Mouse (Mus musculus) E14TG2a.4 (cell line): Measurements from ENCODE around the gene Duxbl3.
"Not testable (repeated sequence)": the region's sequence is repeated elsewhere in the genome, so short reads cannot be mapped to it uniquely, and the experiment has no call there.

Source experiments
- H3K27me3 ChIP-seq: 2 replicates; pipeline ENCODE4 v1.6.1; 2014; ENCODE audit warnings: low read length, control low read depth; ENCODE audit not compliant: insufficient read depth
- H3K36me3 ChIP-seq: 2 replicates; pipeline ENCODE4 v1.6.1; 2014; ENCODE audit warnings: low read length, control low read depth; ENCODE audit not compliant: insufficient read depth
- H3K4me1 ChIP-seq: replicated peaks from 2 replicates; pipeline ENCODE4 v1.6.1; 2014; ENCODE audit warnings: low read depth, low read length, control low read depth
- H3K4me3 ChIP-seq: replicated peaks from 2 replicates; pipeline ENCODE4 v1.5.1; 2014; ENCODE audit warnings: mild to moderate bottlenecking, low read length
- H3K9me3 ChIP-seq: 2 replicates; pipeline ENCODE4 v1.6.1; 2014; ENCODE audit warnings: low read length, control low read depth
- CTCF ChIP-seq: conservative IDR thresholded peaks from 2 replicates; pipeline ENCODE4 v1.5.1; 2014; ENCODE audit warnings: low read length
- NANOG ChIP-seq: IDR thresholded peaks from 2 replicates; pipeline ENCODE4 v1.6.1; 2014; ENCODE audit warnings: borderline replicate concordance, low read length, mixed read lengths
- POU5F1 ChIP-seq: IDR thresholded peaks from 2 replicates; pipeline ENCODE4 v1.6.1; 2014; ENCODE audit warnings: low read length, borderline replicate concordance

The Duxbl3 gene

GRCm38 (mm10) chr14:26257756-26258617 is at the start of gene Duxbl3:
Gene Duxbl3 (plus strand): TSS chr14:26257962.
- not testable (repeated sequence) for H3K27me3 ChIP-seq, H3K4me1 ChIP-seq, H3K4me3 ChIP-seq, H3K36me3 ChIP-seq, H3K9me3 ChIP-seq

- H3K9me3 ChIP-seq, H3K4me1 ChIP-seq, H3K36me3 ChIP-seq, H3K4me3 ChIP-seq, H3K27me3 ChIP-seq: not testable (repeated sequence)
Measured at GRCm38 (mm10) chr14:26216233-26217000, 41.3 kb upstream of the Duxbl3 start.

DNA sequence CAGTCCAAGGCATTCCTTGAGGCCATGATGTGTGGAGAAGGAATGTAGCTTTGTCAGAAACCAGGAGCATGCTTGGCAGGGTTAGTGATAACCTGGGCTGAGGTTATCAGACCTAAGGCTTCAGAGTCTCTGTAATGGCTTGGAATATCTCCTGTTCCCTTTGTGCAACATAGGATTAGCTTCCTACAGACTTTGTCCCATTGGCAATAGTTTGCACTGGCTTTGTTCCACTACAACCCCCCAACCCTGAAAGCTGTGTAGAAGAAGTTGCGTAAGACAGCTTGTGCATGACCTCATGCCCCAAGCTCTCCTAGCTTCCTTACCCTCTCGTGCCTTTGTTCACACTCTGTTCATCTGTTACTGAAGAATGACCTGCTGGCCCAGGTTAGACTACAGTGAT is 20.6 kb upstream of the Duxbl3 start:
- H3K36me3 ChIP-seq, H3K27me3 ChIP-seq, H3K4me3 ChIP-seq, H3K4me1 ChIP-seq, H3K9me3 ChIP-seq: not testable (repeated sequence)

DNA sequence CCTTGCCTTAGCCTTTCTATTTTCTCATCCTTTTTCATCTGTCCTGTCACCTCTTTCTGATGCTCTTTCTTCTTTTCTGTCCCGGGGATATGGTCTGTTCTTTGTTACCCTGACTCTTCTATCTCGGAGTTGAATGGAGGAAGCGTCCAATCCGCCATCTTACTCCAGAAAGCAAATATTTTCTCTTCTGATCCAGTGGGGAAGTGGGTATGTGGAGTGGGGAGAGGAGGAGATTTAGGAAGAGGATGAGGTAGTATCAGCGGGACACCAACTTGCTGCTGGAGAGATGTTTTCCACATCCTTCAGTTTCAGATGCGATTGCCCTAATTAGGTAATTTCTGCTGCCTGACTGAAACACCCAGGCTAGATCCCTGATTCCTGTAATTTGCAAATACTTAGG is 967 bp downstream of the Duxbl3 start:
- not testable (repeated sequence) for H3K4me1 ChIP-seq, H3K9me3 ChIP-seq, H3K36me3 ChIP-seq, H3K4me3 ChIP-seq, H3K27me3 ChIP-seq

DNA sequence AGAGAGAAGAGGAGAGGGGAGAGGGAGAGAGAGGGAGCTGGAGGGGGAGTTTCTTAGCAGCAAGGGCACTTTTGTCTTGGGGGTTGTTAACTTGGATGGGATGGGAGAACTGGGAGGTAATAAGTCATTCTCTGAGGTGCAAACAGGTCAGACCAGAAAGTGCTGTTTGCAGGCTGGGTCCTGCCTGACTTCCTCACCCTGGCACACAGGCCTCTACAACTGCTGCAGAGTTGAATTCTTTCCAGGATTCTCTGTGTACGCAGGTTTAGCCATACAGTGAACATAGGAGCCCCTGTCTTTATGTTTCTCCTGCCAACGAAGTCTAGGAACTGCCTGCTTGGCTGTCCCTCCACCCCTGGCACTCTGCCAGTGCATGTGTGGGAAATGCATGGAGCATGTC is 29.0 kb downstream of the Duxbl3 start:
- H3K4me1 ChIP-seq, H3K4me3 ChIP-seq, H3K27me3 ChIP-seq, H3K9me3 ChIP-seq, H3K36me3 ChIP-seq: not testable (repeated sequence)

- Histone ChIP-seq H3K4me3 (no peak overlapping the region), H3K4me1 (peaks cover 3% of the 10 kb centered on the region), H3K27me3 (no peaks in the 10 kb centered on the region; the same call in 1 of the 2 replicates)
Measured at GRCm38 (mm10) chr14:26293859-26294258, 36.1 kb downstream of the Duxbl3 start.

GRCm38 (mm10) chr14:26297055-26297454 is 39.3 kb downstream of the Duxbl3 start:
- H3K4me3 ChIP-seq, result no peak overlapping the region
- H3K27me3 ChIP-seq, result no peaks in the 10 kb centered on the region; the same call in 1 of the 2 replicates
- TF ChIP-seq POU5F1, result no peak
- TF ChIP-seq CTCF, result no peak
- no peak for TF ChIP-seq NANOG
- no peaks in the 10 kb centered on the region for H3K9me3 ChIP-seq
- H3K36me3 ChIP-seq, result no peaks in the 10 kb centered on the region
- peaks cover 13% of the 10 kb centered on the region for H3K4me1 ChIP-seq

More at GRCm38 (mm10) chr14:26293859-26294258, 36.1 kb downstream of the Duxbl3 start:
- TF ChIP-seq POU5F1 (no peak), NANOG (no peak), CTCF (no peak)
- Histone ChIP-seq H3K9me3 (no peaks in the 10 kb centered on the region), H3K36me3 (no peaks in the 10 kb centered on the region)

- no peak overlapping the region for H3K4me3 ChIP-seq
- no peaks in the 10 kb centered on the region for H3K9me3 ChIP-seq
- TF ChIP-seq CTCF (no peak), POU5F1 (no peak), NANOG (no peak)
- H3K4me1 ChIP-seq, result peaks cover 15% of the 10 kb centered on the region
- no peaks in the 10 kb centered on the region; the same call in 1 of the 2 replicates for H3K27me3 ChIP-seq
- H3K36me3 ChIP-seq, result no peaks in the 10 kb centered on the region
Measured at GRCm38 (mm10) chr14:26297484-26297883, 39.7 kb downstream of the Duxbl3 start.

- TF ChIP-seq POU5F1 (no peak), NANOG (no peak), CTCF (peak; percentile 84)
- Histone ChIP-seq H3K4me3 (no peak overlapping the region), H3K36me3 (no peaks in the 10 kb centered on the region), H3K27me3 (no peaks in the 10 kb centered on the region), H3K9me3 (peaks cover 11% of the 10 kb centered on the region), H3K4me1 (peaks cover 15% of the 10 kb centered on the region)
Measured at GRCm38 (mm10) chr14:26303111-26303510, 45.3 kb downstream of the Duxbl3 start.
